Mouse (Mus musculus) midbrain, embryonic 14.5 days (tissue): ENCODE data around the gene Stx18. TPM values are rescaled to one million over a fixed set of nuclear protein-coding genes. Genes with fewer than 3 reads are reported as not detected.

Source experiments
- ATAC-seq: fragments of 200-750 bp; cut with Nextera tagmentation; 2 replicates; pipeline ENCODE4 v1.8.0; 2017; ENCODE audit warnings: moderate number of reproducible peaks, moderate library complexity; ENCODE audit not compliant: low FRiP score, low TSS enrichment
- DNase-seq: peaks from one replicate; pipeline ENCODE4 v3.0.0-alpha.2; 2015
- H3K27ac ChIP-seq: fragments of 300-500 bp; sonication (generic); replicated peaks from 2 replicates; pipeline ENCODE4 v1.5.1; 2014; ENCODE audit warnings: mild to moderate bottlenecking, low read depth, low read length, moderate library complexity
- H3K27me3 ChIP-seq: fragments of 300-500 bp; sonication (generic); 2 replicates; pipeline ENCODE4 v1.6.1; 2014; ENCODE audit warnings: low read length, control low read depth, mixed read lengths; ENCODE audit not compliant: control insufficient read depth, insufficient read depth
- H3K36me3 ChIP-seq: fragments of 300-500 bp; sonication (generic); 2 replicates; pipeline ENCODE4 v1.6.1; 2014; ENCODE audit warnings: low read length, control low read depth; ENCODE audit not compliant: control insufficient read depth, insufficient read depth
- H3K4me1 ChIP-seq: fragments of 300-500 bp; sonication (generic); 2 replicates; pipeline ENCODE4 v1.6.1; 2014; ENCODE audit warnings: mild to moderate bottlenecking, antibody characterized with exemption, low read length, control low read depth; ENCODE audit not compliant: control insufficient read depth, insufficient read depth
- H3K4me2 ChIP-seq: fragments of 300-500 bp; sonication (generic); 2 replicates; pipeline ENCODE4 v1.6.1; 2014; ENCODE audit warnings: mild to moderate bottlenecking, low read length, moderate library complexity
- H3K4me3 ChIP-seq: fragments of 300-500 bp; sonication (generic); replicated peaks from 2 replicates; pipeline ENCODE4 v1.5.1; 2014; ENCODE audit warnings: low read depth, low read length
- H3K9ac ChIP-seq: fragments of 300-500 bp; sonication (generic); replicated peaks from 2 replicates; pipeline ENCODE4 v1.6.1; 2014; ENCODE audit warnings: mild to moderate bottlenecking, low read length, moderate library complexity
- H3K9me3 ChIP-seq: fragments of 300-500 bp; sonication (generic); 2 replicates; pipeline ENCODE4 v1.6.1; 2016; ENCODE audit warnings: low read length, control low read depth, mixed read lengths; ENCODE audit not compliant: control insufficient read depth
- WGBS: fragments of 180-500 bp; shearing (Covaris S2); extraction: QIAGEN DNeasy Blood & Tissue Kit; methylation state at CpG from one replicate; pipeline ENCODE4 v1.1.7; 2014; 5-methylcytosine and 5-hydroxymethylcytosine counted together
- polyA plus RNA-seq: library from polyadenylated mRNA; unstranded; fragments of >200 nt; fragmentation: Nextera tagmentation; extraction: Ambion mirVana; gene quantifications from 2 replicates; pipeline ENCODE4 v1.2.1, GENCODE M21; 2014

The Stx18 gene
- polyA plus RNA-seq, 1 experiment from 2014 or later, result 33.2 TPM

- H3K9ac ChIP-seq, result no peak overlapping the region
- DNase-seq (peak; percentile 47), ATAC-seq (no peak)
- WGBS, result 9% methylated on average over 8 of the region's 8 CpGs
- H3K9me3 ChIP-seq, result no peaks in the 10 kb centered on the region
- H3K27me3 ChIP-seq, result 0 out of 2 replicates have a peak, but pooled peaks cover 8% of the 10 kb centered on the region
- H3K4me1 ChIP-seq, result no peaks in the 10 kb centered on the region
- H3K36me3 ChIP-seq, result no peaks in the 10 kb centered on the region
- no peak overlapping the region for H3K4me2 ChIP-seq
- H3K27ac ChIP-seq, result no peak overlapping the region
- H3K4me3 ChIP-seq, result no peak overlapping the region
Measured at GRCm38 (mm10) chr5:38084616-38085015, 46.1 kb downstream of the Stx18 start.

DNA sequence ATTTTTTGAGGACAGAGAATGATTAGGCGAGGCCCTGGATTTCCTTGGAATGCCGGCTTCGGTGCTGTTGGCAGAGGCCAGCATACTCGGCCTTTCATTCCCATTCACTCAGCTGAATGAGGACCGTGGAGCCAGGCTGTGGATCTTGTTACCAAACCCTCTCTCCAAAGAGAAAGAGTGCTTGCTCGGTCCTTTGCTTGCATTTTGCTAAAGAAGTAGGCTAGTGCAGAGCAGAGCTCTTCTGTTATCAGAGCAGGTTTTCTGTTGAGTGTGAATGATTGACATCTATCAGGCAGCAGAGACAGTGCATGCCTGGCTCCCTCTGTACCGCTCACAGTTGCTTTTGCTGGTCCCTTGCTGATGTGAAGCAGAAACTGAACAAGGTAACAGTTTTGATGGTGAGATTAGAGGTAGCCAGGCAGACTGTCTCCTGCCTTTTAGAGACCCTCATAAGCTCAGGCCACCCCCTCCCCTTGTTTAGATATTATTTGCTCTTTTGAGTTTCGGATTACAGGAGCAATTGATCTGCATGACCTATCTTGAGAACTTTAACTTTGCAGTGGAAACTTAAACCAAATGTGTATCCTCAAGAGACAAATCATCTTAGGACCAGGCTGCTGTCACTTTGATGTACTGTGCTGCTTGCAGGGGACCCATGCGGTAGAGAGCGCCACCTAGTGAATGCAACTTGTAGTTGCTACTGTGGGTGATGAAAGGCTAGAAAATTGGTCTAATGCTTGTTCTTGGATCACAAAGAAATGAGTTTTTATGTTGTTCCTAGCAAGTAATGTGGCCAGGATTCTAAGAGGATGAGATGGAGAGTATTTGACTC, 47.2 kb downstream of the Stx18 start:
- no peak overlapping the region for H3K27ac ChIP-seq
- H3K27me3 ChIP-seq, result 0 out of 2 replicates have a peak, but pooled peaks cover 8% of the 10 kb centered on the region
- no peaks in the 10 kb centered on the region for H3K9me3 ChIP-seq
- H3K4me1 ChIP-seq, result no peaks in the 10 kb centered on the region
- H3K4me2 ChIP-seq, result no peak overlapping the region
- no peak overlapping the region for H3K4me3 ChIP-seq
- 14% methylated on average over 10 of the region's 10 CpGs for WGBS
- no peak overlapping the region for H3K9ac ChIP-seq
- DNase-seq (peak; percentile 85), ATAC-seq (no peak)
- no peaks in the 10 kb centered on the region for H3K36me3 ChIP-seq

- Histone ChIP-seq H3K9me3 (no peaks in the 10 kb centered on the region), H3K9ac (no peak overlapping the region), H3K4me3 (no peak overlapping the region), H3K4me2 (no peak overlapping the region), H3K36me3 (no peaks in the 10 kb centered on the region), H3K4me1 (no peaks in the 10 kb centered on the region), H3K27ac (no peak overlapping the region), H3K27me3 (0 out of 2 replicates have a peak, but pooled peaks cover 4% of the 10 kb centered on the region)
- no peak for DNase-seq
- ATAC-seq, result no peak
- WGBS, result 73% methylated on average over 3 of the region's 3 CpGs
Measured at GRCm38 (mm10) chr5:38090111-38090510, 51.6 kb downstream of the Stx18 start.

GRCm38 (mm10) chr5:38090581-38090980, 52.0 kb downstream of the Stx18 start:
- Histone ChIP-seq H3K36me3 (no peaks in the 10 kb centered on the region), H3K4me3 (no peak overlapping the region), H3K27me3 (0 out of 2 replicates have a peak, but pooled peaks cover 4% of the 10 kb centered on the region), H3K9ac (no peak overlapping the region), H3K4me1 (no peaks in the 10 kb centered on the region), H3K4me2 (no peak overlapping the region), H3K27ac (no peak overlapping the region), H3K9me3 (no peaks in the 10 kb centered on the region)
- ATAC-seq (no peak), DNase-seq (no peak)
- 51% methylated on average over 3 of the region's 3 CpGs for WGBS

- Histone ChIP-seq H3K4me2 (no peak overlapping the region), H3K27me3 (no peaks in the 10 kb centered on the region), H3K36me3 (no peaks in the 10 kb centered on the region), H3K4me3 (no peak overlapping the region), H3K9ac (no peak overlapping the region), H3K27ac (no peak overlapping the region), H3K9me3 (no peaks in the 10 kb centered on the region), H3K4me1 (no peaks in the 10 kb centered on the region)
- WGBS, result 76% methylated on average over 8 of the region's 8 CpGs
- peak; percentile 88 for DNase-seq
- ATAC-seq, result no peak
Measured at GRCm38 (mm10) chr5:38091046-38091965, 52.8 kb downstream of the Stx18 start.

GRCm38 (mm10) chr5:38091966-38092304, 53.4 kb downstream of the Stx18 start:
- no peak overlapping the region for H3K4me3 ChIP-seq
- no peak overlapping the region for H3K27ac ChIP-seq
- WGBS, result 67% methylated on average over 2 of the region's 2 CpGs
- no peaks in the 10 kb centered on the region for H3K27me3 ChIP-seq
- H3K9me3 ChIP-seq, result no peaks in the 10 kb centered on the region
- ATAC-seq, result no peak
- no peaks in the 10 kb centered on the region for H3K4me1 ChIP-seq
- no peak for DNase-seq
- no peak overlapping the region for H3K4me2 ChIP-seq
- no peak overlapping the region for H3K9ac ChIP-seq
- H3K36me3 ChIP-seq, result no peaks in the 10 kb centered on the region

DNA sequence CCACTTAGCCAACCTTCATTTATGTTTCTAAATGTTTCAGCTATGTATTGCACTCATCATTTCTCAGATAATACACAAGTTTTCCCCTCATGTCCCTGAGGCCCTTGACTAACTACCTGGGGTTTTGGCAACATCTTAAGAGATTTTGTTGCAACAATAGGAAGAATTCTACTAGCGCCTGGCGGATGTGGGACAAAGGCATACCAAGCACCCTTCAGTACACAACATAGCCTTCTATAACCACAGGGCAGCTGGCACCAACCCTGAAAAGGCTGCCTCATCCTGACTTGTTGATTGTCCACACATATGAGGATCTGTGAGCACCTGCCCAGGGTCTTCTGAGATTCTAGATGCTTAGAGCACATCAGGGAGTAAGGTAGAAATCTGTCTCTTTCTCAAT, 55.8 kb downstream of the Stx18 start:
- H3K9me3 ChIP-seq, result no peaks in the 10 kb centered on the region
- no peak for DNase-seq
- no peak for ATAC-seq
- no peaks in the 10 kb centered on the region for H3K36me3 ChIP-seq
- H3K4me1 ChIP-seq, result no peaks in the 10 kb centered on the region
- 91% methylated on average over 2 of the region's 2 CpGs for WGBS
- H3K27me3 ChIP-seq, result no peaks in the 10 kb centered on the region
- H3K27ac ChIP-seq, result no peak overlapping the region
- no peak overlapping the region for H3K4me2 ChIP-seq
- H3K4me3 ChIP-seq, result no peak overlapping the region
- no peak overlapping the region for H3K9ac ChIP-seq

GRCm38 (mm10) chr5:38097501-38098093, 59.1 kb downstream of the Stx18 start:
- Histone ChIP-seq H3K27me3 (no peaks in the 10 kb centered on the region), H3K27ac (no peak overlapping the region), H3K9me3 (no peaks in the 10 kb centered on the region), H3K4me3 (no peak overlapping the region), H3K4me1 (no peaks in the 10 kb centered on the region), H3K36me3 (no peaks in the 10 kb centered on the region), H3K4me2 (no peak overlapping the region), H3K9ac (no peak overlapping the region)
- 67% methylated on average over 4 of the region's 4 CpGs for whole genome bisulfite sequencing
- ATAC-seq (no peak), DNase-seq (peak; percentile 80)
